Mouse (Mus musculus) testis, adult 2 months (tissue): ENCODE measurements around the gene Map4k4.

ENCODE experiments used
- CTCF ChIP-seq: fragments of 200-500 bp; IDR thresholded peaks from 2 replicates; pipeline ENCODE4 v1.5.1; 2012; ENCODE audit warnings: low read depth, mild to moderate bottlenecking, inconsistent platforms, low read length, moderate library complexity; ENCODE audit not compliant: control insufficient read depth, insufficient read depth, insufficient replicate concordance
- POLR2A ChIP-seq: fragments of 200-500 bp; IDR thresholded peaks from 2 replicates; pipeline ENCODE4 v1.6.1; 2012; ENCODE audit warnings: low read depth, mild to moderate bottlenecking, inconsistent platforms, low read length, moderate library complexity; ENCODE audit not compliant: control insufficient read depth

DNA sequence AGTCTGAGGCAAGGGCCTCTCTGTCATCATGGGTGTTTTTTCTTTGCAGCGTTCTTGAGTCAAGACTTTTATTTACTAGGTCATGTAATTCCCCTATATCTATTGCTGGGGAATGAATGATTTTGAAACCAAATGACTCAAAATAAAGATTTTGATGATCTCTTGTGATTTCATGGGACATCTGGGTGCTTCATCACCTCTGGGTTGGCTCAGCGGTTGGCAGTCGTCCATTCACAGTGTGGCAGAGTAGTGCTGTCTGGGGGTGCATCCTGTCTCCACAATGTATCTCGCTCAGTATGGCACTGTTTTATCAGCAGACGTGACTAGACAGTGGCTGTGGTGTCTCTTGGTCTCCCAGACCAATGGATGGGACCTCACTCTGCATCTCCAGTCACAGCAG lies 155.2 kb downstream of the Map4k4 start:
- no peak for TF ChIP-seq CTCF
- no peak for TF ChIP-seq POLR2A
